Mouse (Mus musculus): Measurements from ENCODE around the gene Hdac1.

DNA sequence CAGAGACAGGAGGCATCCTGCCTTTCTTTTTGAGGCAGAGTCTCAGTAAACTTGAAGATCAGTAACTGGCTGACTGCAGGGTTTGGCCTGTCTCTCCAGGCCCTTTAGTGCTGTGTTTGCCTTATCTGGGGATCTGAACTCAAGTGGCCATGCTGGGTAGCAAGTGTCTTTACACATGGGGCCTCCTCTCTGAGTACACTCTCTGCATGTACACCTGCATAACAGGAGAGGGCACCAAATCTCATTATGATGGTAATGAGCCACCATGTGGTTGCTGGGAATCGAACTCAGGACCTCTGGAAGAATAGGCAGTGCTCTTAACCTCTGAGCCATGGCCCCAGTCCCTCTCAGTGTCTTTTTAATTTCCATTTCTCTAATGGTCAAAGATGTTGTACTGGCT lies 39.7 kb upstream of the Hdac1 start:
- TF ChIP-seq POLR2A (IDR thresholded peaks at IDR 0.05; ENCODE audit: borderline replicate concordance, extremely low read depth, insufficient read depth, insufficient read length, poor library complexity, severe bottlenecking) (no peak), CTCF (IDR thresholded peaks at IDR 0.05; ENCODE audit: borderline replicate concordance, extremely low read depth, insufficient read depth, insufficient read length) (no peak)
